Mouse (Mus musculus) skeletal muscle tissue, adult 2 months (tissue): ENCODE results near the gene Srpk3.
"Not testable (repeated sequence)": the region's sequence is repeated elsewhere in the genome, so short reads cannot be mapped to it uniquely, and the experiment has no call there.

Experiments
- DNase-seq: peaks from one replicate; pipeline ENCODE4 v3.0.0-alpha.2; 2012; ENCODE audit warnings: low read depth, low spot score

Srpk3 gene

GRCm38 (mm10) chrX:73774168-73774760 lies at the start of gene Srpk3:
Srpk3 (plus strand) TSS chrX:73774405.
- peak; percentile 72 for DNase-seq

- no peak for DNase-seq
These were observed 43.3 kb upstream of the Srpk3 start for GRCm38 (mm10) chrX:73730908-73731307.

- no peak for DNase-seq
These were observed 36.0 kb upstream of the Srpk3 start for GRCm38 (mm10) chrX:73738155-73738554.

- no peak for DNase-seq
These were observed 35.1 kb upstream of the Srpk3 start for GRCm38 (mm10) chrX:73739151-73739550.

GRCm38 (mm10) chrX:73739841-73740240 lies 34.4 kb upstream of the Srpk3 start:
- DNase-seq = not testable (repeated sequence)

- no peak for DNase-seq
These were observed 29.3 kb upstream of the Srpk3 start for GRCm38 (mm10) chrX:73744774-73745481.

- DNase-seq = no peak
These were observed 25.2 kb upstream of the Srpk3 start for GRCm38 (mm10) chrX:73748977-73749376.

- no peak for DNase-seq
These were observed 17.7 kb upstream of the Srpk3 start, which contains the start of gene Plxnb3 for GRCm38 (mm10) chrX:73756334-73757140. Plxnb3 (plus strand) TSS chrX:73757090.

GRCm38 (mm10) chrX:73758611-73759290 lies 15.5 kb upstream of the Srpk3 start:
- DNase-seq = no peak

- DNase-seq = peak; percentile 71
These were observed 8.9 kb upstream of the Srpk3 start for GRCm38 (mm10) chrX:73765311-73765710.

- no peak for DNase-seq
These were observed 6.9 kb upstream of the Srpk3 start for GRCm38 (mm10) chrX:73767267-73767666.

- peak; percentile 22 for DNase-seq
These were observed 738 bp downstream of the Srpk3 start for GRCm38 (mm10) chrX:73774802-73775483.

GRCm38 (mm10) chrX:73782227-73782626 lies 8.0 kb downstream of the Srpk3 start:
- DNase-seq = no peak

- no peak for DNase-seq
These were observed 11.5 kb downstream of the Srpk3 start for GRCm38 (mm10) chrX:73785666-73786065.

GRCm38 (mm10) chrX:73786364-73787224 lies 12.4 kb downstream of the Srpk3 start, which contains the start of the genes Idh3g and Ssr4:
Idh3g (minus strand) TSS chrX:73786897.
Ssr4 (plus strand) TSS chrX:73787028.
- DNase-seq = peak; percentile 98

GRCm38 (mm10) chrX:73787225-73787558 lies 13.0 kb downstream of the Srpk3 start:
- DNase-seq = no peak

- DNase-seq = no peak
These were observed 14.3 kb downstream of the Srpk3 start for GRCm38 (mm10) chrX:73788501-73788900.

- DNase-seq = no peak
These were observed 18.8 kb downstream of the Srpk3 start for GRCm38 (mm10) chrX:73793039-73793438.

GRCm38 (mm10) chrX:73793505-73793904 lies 19.3 kb downstream of the Srpk3 start:
- no peak for DNase-seq

GRCm38 (mm10) chrX:73797511-73797910 lies 23.3 kb downstream of the Srpk3 start:
- DNase-seq = no peak
